Mouse (Mus musculus) retina, postnatal 7 days (tissue): ENCODE measurements around the gene Nwd1.
"Not testable (repeated sequence)": the region's sequence is repeated elsewhere in the genome, so short reads cannot be mapped to it uniquely, and the experiment has no call there.

Experiments used
- DNase-seq: peaks from one replicate; pipeline ENCODE4 v3.0.0-alpha.2; 2012; ENCODE audit warnings: low read depth, low spot score

Nwd1 gene

GRCm38 (mm10) chr8:72646060-72646767 is at the start of gene Nwd1:
TSS of gene Nwd1 (plus strand) at chr8:72646711.
- DNase-seq: peak; percentile 37

GRCm38 (mm10) chr8:72642885-72643284 is 3.6 kb upstream of the Nwd1 start:
- DNase-seq: no peak

GRCm38 (mm10) chr8:72644601-72645000 is 1.9 kb upstream of the Nwd1 start:
- no peak for DNase-seq

- no peak for DNase-seq
Observed at GRCm38 (mm10) chr8:72646768-72647143, 245 bp downstream of the Nwd1 start.

GRCm38 (mm10) chr8:72650697-72651096 is 4.2 kb downstream of the Nwd1 start:
- DNase-seq: no peak

- no peak for DNase-seq
Observed at GRCm38 (mm10) chr8:72654565-72655521, 8.3 kb downstream of the Nwd1 start.

GRCm38 (mm10) chr8:72655522-72655912 is 9.0 kb downstream of the Nwd1 start:
- DNase-seq: no peak

GRCm38 (mm10) chr8:72659967-72660366 is 13.5 kb downstream of the Nwd1 start:
- no peak for DNase-seq

GRCm38 (mm10) chr8:72664107-72664652 is 17.7 kb downstream of the Nwd1 start:
- DNase-seq: no peak

- no peak for DNase-seq
Observed at GRCm38 (mm10) chr8:72664757-72665156, 18.2 kb downstream of the Nwd1 start.

GRCm38 (mm10) chr8:72665405-72665804 is 18.9 kb downstream of the Nwd1 start:
- no peak for DNase-seq

- no peak for DNase-seq
Observed at GRCm38 (mm10) chr8:72668925-72669324, 22.4 kb downstream of the Nwd1 start.

- no peak for DNase-seq
Observed at GRCm38 (mm10) chr8:72672802-72673201, 26.3 kb downstream of the Nwd1 start.

GRCm38 (mm10) chr8:72674184-72674583 is 27.7 kb downstream of the Nwd1 start:
- no peak for DNase-seq

GRCm38 (mm10) chr8:72676436-72676835 is 29.9 kb downstream of the Nwd1 start:
- DNase-seq: no peak

- not testable (repeated sequence) for DNase-seq
Observed at GRCm38 (mm10) chr8:72676844-72677243, 30.3 kb downstream of the Nwd1 start.

GRCm38 (mm10) chr8:72677331-72677730 is 30.8 kb downstream of the Nwd1 start:
- DNase-seq: no peak

- peak; percentile 42 for DNase-seq
Observed at GRCm38 (mm10) chr8:72680133-72680532, 33.6 kb downstream of the Nwd1 start.

GRCm38 (mm10) chr8:72682051-72682687 is 35.7 kb downstream of the Nwd1 start:
- DNase-seq: no peak

- no peak for DNase-seq
Observed at GRCm38 (mm10) chr8:72683010-72683521, 36.6 kb downstream of the Nwd1 start.

- DNase-seq: not testable (repeated sequence)
Observed at GRCm38 (mm10) chr8:72683572-72684099, 37.1 kb downstream of the Nwd1 start.
